Mouse (Mus musculus) cortical plate, adult 2 months (tissue): ENCODE results near the gene Ncapg.

Experiments used
- CTCF ChIP-seq: fragments of 200-500 bp; IDR thresholded peaks from 2 replicates; pipeline ENCODE4 v1.5.1; 2011; ENCODE audit warnings: mild to moderate bottlenecking, control low read depth, low read length; ENCODE audit not compliant: insufficient read depth; ENCODE audit errors: extremely low read depth
- POLR2A ChIP-seq: fragments of 200-500 bp; IDR thresholded peaks from 2 replicates; pipeline ENCODE4 v1.6.1; 2011; ENCODE audit warnings: mild to moderate bottlenecking, low read length, control low read depth; ENCODE audit not compliant: insufficient read depth; ENCODE audit errors: extremely low read depth

DNA sequence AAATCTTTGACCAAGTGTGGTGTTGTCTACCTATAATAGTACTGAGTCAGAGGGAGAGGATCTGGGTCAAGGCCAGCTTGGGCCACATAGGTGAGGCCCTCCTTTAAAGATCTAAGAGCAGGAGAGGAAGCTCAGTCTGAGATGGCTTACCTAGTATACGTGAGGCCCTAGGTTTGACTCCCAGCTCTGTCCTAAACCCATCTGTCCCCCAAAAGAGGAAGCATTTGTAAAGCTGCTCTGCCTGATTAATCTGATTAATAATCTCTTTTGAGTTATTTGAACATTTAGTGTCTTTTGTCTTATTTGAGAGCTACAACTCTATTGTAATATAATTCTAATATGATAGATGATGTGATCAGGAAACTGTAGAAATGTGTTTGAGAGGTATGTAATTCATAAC is 13.7 kb downstream of the Ncapg start:
- no peak for TF ChIP-seq CTCF
- no peak for TF ChIP-seq POLR2A
